Comparison of ENCODE assay signal across 8 mouse cellular contexts in genomic region chr5:149052421-149053338, GRCm38 (mm10). TPM values are rescaled to one million over a fixed set of nuclear protein-coding genes. Genes with fewer than 3 reads are reported as not detected.
DNase-seq lines count a peak whose midpoint lies in the region; ATAC-seq and TF ChIP-seq lines count a peak whose summit lies in the region.

No protein-coding gene starts in this region.

- H3K27me3 ChIP-seq in E14TG2a.4 (ENCODE audit: insufficient read depth, low read length) = no peaks in the 10 kb centered on the region
- no peaks in the 10 kb centered on the region for H3K27me3 ChIP-seq in forebrain, embryonic 12.5 days
- no peaks in the 10 kb centered on the region for H3K27me3 ChIP-seq in heart, postnatal 0 days (ENCODE audit: control insufficient read depth, insufficient read depth, low read length)
- no peaks in the 10 kb centered on the region for H3K27me3 ChIP-seq in liver, embryonic 16.5 days (ENCODE audit: control insufficient read depth, insufficient read depth, low read depth, low read length)
- no peaks in the 10 kb centered on the region for H3K27me3 ChIP-seq in neural tube, embryonic 14.5 days (ENCODE audit: control insufficient read depth, insufficient read depth, low read length)

- H3K4me2 ChIP-seq in forebrain, embryonic 12.5 days = peak overlapping the region; percentile 89
- H3K4me2 ChIP-seq in heart, postnatal 0 days (ENCODE audit: low read depth, low read length) = peak overlapping the region; percentile 97
- peak overlapping the region; percentile 85 for H3K4me2 ChIP-seq in liver, embryonic 16.5 days (ENCODE audit: low read depth, low read length)
- H3K4me2 ChIP-seq in neural tube, embryonic 14.5 days (ENCODE audit: low read depth, low read length) = peak overlapping the region; percentile 86

- H3K4me1 ChIP-seq in E14TG2a.4 (replicated peaks; ENCODE audit: low read depth, low read length) = peaks cover 36% of the 10 kb centered on the region
- peaks cover 23% of the 10 kb centered on the region for H3K4me1 ChIP-seq in forebrain, embryonic 12.5 days
- H3K4me1 ChIP-seq in heart, postnatal 0 days (ENCODE audit: control insufficient read depth, insufficient read depth) = peaks cover 13% of the 10 kb centered on the region; the same call in 1 of the 2 replicates
- H3K4me1 ChIP-seq in liver, embryonic 16.5 days (ENCODE audit: control insufficient read depth, low read depth, low read length) = peaks cover 17% of the 10 kb centered on the region
- peaks cover 9% of the 10 kb centered on the region for H3K4me1 ChIP-seq in neural tube, embryonic 14.5 days (ENCODE audit: control insufficient read depth, insufficient read depth, low read length)

- WGBS in forebrain, embryonic 12.5 days = under 1% methylated on average over 101 of the region's 110 CpGs
- under 1% methylated on average over 75 of the region's 110 CpGs for WGBS in heart, postnatal 0 days
- under 1% methylated on average over 106 of the region's 110 CpGs for WGBS in liver, embryonic 16.5 days (ENCODE audit: insufficient replicate concordance)
- under 1% methylated on average over 94 of the region's 110 CpGs for WGBS in neural tube, embryonic 14.5 days

- no peaks in the 10 kb centered on the region for H3K9me3 ChIP-seq in E14TG2a.4 (ENCODE audit: low read length)
- no peaks in the 10 kb centered on the region for H3K9me3 ChIP-seq in forebrain, embryonic 12.5 days
- no peaks in the 10 kb centered on the region for H3K9me3 ChIP-seq in heart, postnatal 0 days (replicated peaks; ENCODE audit: control insufficient read depth, low read length)
- no peaks in the 10 kb centered on the region for H3K9me3 ChIP-seq in liver, embryonic 16.5 days (replicated peaks; ENCODE audit: control insufficient read depth, low read length)
- H3K9me3 ChIP-seq in neural tube, embryonic 14.5 days (ENCODE audit: control insufficient read depth, low read length) = no peaks in the 10 kb centered on the region

- TF ChIP-seq CTCF in E14TG2a.4 (conservative IDR thresholded peaks at IDR 0.05; ENCODE audit: low read length) = no peak
- peak; percentile 36 for TF ChIP-seq CTCF in heart, postnatal 0 days (IDR thresholded peaks at IDR 0.05; ENCODE audit: low read depth)

- peak overlapping the region; percentile 93 for H3K4me3 ChIP-seq in E14TG2a.4 (replicated peaks; ENCODE audit: low read length)
- peak overlapping the region; percentile 92 for H3K4me3 ChIP-seq in forebrain, embryonic 12.5 days (replicated peaks)
- peak overlapping the region; percentile 82 for H3K4me3 ChIP-seq in heart, postnatal 0 days (ENCODE audit: low read depth, low read length)
- H3K4me3 ChIP-seq in liver, embryonic 16.5 days (ENCODE audit: low read depth, low read length) = peak overlapping the region; percentile 89
- H3K4me3 ChIP-seq in neural tube, embryonic 14.5 days (ENCODE audit: low read depth, low read length) = peak overlapping the region; percentile 74

- peaks cover 26% of the 10 kb centered on the region for H3K36me3 ChIP-seq in E14TG2a.4 (ENCODE audit: insufficient read depth, low read length)
- peaks cover 16% of the 10 kb centered on the region; the same call in 1 of the 2 replicates for H3K36me3 ChIP-seq in forebrain, embryonic 12.5 days (replicated peaks)
- peaks cover 16% of the 10 kb centered on the region; the same call in 1 of the 2 replicates for H3K36me3 ChIP-seq in heart, postnatal 0 days (replicated peaks; ENCODE audit: control insufficient read depth, insufficient read depth, low read length)
- peaks cover 14% of the 10 kb centered on the region for H3K36me3 ChIP-seq in liver, embryonic 16.5 days (ENCODE audit: control insufficient read depth, insufficient read depth)
- H3K36me3 ChIP-seq in neural tube, embryonic 14.5 days (ENCODE audit: control insufficient read depth, insufficient read depth, low read length) = no peaks in the 10 kb centered on the region

- peak; percentile 98 for ATAC-seq in forebrain, embryonic 12.5 days (ENCODE audit: low FRiP score)
- ATAC-seq in heart, postnatal 0 days (ENCODE audit: insufficient read depth, low read depth) = peak; percentile 94
- ATAC-seq in liver, embryonic 16.5 days (ENCODE audit: low read depth) = peak; percentile 95
- peak; percentile 97 for ATAC-seq in neural tube, embryonic 14.5 days (ENCODE audit: low read depth)

- TF ChIP-seq EP300 in heart, postnatal 0 days (IDR thresholded peaks at IDR 0.05; ENCODE audit: low read depth) = no peak

- peak; percentile 98 for DNase-seq in c-Kit-positive CD71-positive TER-119-positive erythroid progenitor cells, embryonic 14.5 days (ENCODE audit: low spot score)
- peak; percentile 99 for DNase-seq in heart, postnatal 0 days (ENCODE audit: low spot score)
- peak; percentile 99 to 100 for DNase-seq in kidney, postnatal 4 days
- DNase-seq in testis, postnatal 10 days (ENCODE audit: low spot score) = peak; percentile 98

- peak overlapping the region; percentile 100 for H3K27ac ChIP-seq in forebrain, embryonic 12.5 days
- H3K27ac ChIP-seq in heart, postnatal 0 days (ENCODE audit: low read depth) = peak overlapping the region; percentile 99
- H3K27ac ChIP-seq in liver, embryonic 16.5 days (ENCODE audit: low read length) = peak overlapping the region; percentile 93
- H3K27ac ChIP-seq in neural tube, embryonic 14.5 days (ENCODE audit: low read depth, low read length) = peak overlapping the region; percentile 100

- H3K9ac ChIP-seq in forebrain, embryonic 12.5 days = peak overlapping the region; percentile 99
- peak overlapping the region; percentile 98 for H3K9ac ChIP-seq in heart, postnatal 0 days (replicated peaks; ENCODE audit: low read depth, low read length)
- H3K9ac ChIP-seq in liver, embryonic 16.5 days (ENCODE audit: low read depth, low read length) = peak overlapping the region; percentile 96
- peak overlapping the region; percentile 99 for H3K9ac ChIP-seq in neural tube, embryonic 14.5 days (replicated peaks; ENCODE audit: low read depth, low read length)

RNA-seq across cellular contexts. Expression of gene Gm42791, which starts 57.7 kb away (rescaled TPM):
- polyA plus RNA-seq in forebrain, embryonic 12.5 days (2016; fragmentation: Nextera tagmentation; extraction: Ambion mirVana) = 4.3 and 4.9 TPM in 2 replicates
- total RNA-seq in heart, postnatal 0 days (2014; rRNA removed; ENCODE audit: low replicate concordance) = not detected in 2 replicates
- polyA plus RNA-seq in heart, postnatal 0 days (2015; fragmentation: Nextera tagmentation; extraction: Ambion mirVana) = 1.00 and 2.7 TPM in 2 replicates
- 0.53 and 1.1 TPM in 2 replicates for polyA plus RNA-seq in liver, embryonic 16.5 days (2015; fragmentation: Nextera tagmentation; extraction: Ambion mirVana)
- not detected in 2 replicates for polyA plus RNA-seq in neural tube, embryonic 14.5 days (2014; fragmentation: Nextera tagmentation; extraction: Ambion mirVana)

Comparison
In these comparisons a context has a peak if more than half of its experiments do, and no peak if none do; other contexts are left out.
1. Peak in every context shown above with its lines: DNase-seq, ATAC-seq, H3K4me3 ChIP-seq and H3K27ac ChIP-seq.